Mouse (Mus musculus) left cerebral cortex, postnatal 4 days (tissue): ENCODE results near the gene Copz2. TPM values are rescaled to one million over a fixed set of nuclear protein-coding genes. Genes with fewer than 3 reads are reported as not detected.

ENCODE experiments used
- DNase-seq: peaks from one replicate; pipeline ENCODE4 v3.0.0-alpha.2; 2022
- intact Hi-C: fragments of 180-260 bp; cut with DNase I; formaldehyde crosslinking; loops from one replicate; pipeline ENCODE4 v1.15.1; 2025
- total RNA-seq, 2 experiments: library from RNA; stranded (reverse); gene quantifications; 2 replicates each; pipeline ENCODE4 v1.2.3; 2021

Copz2 gene
- total RNA-seq, 2 experiments from 2014 or later: 4.1 to 5.9 TPM

GRCm38 (mm10) chr11:96861878-96862289 lies 12.2 kb downstream of the Copz2 start:
- peak; percentile 97 for DNase-seq
- intact Hi-C loops: loop anchor here (2.0 to 5.0 kb wide), 2 partner anchors 75 to 583 kb away; partner anchors contain the start of gene Cbx1

GRCm38 (mm10) chr11:96862534-96862933 lies 12.9 kb downstream of the Copz2 start:
- intact Hi-C loops: loop anchor here (5.0 kb wide), 1 partner anchor 75 kb away; the partner anchor contains the start of gene Cbx1
- no peak for DNase-seq

DNA sequence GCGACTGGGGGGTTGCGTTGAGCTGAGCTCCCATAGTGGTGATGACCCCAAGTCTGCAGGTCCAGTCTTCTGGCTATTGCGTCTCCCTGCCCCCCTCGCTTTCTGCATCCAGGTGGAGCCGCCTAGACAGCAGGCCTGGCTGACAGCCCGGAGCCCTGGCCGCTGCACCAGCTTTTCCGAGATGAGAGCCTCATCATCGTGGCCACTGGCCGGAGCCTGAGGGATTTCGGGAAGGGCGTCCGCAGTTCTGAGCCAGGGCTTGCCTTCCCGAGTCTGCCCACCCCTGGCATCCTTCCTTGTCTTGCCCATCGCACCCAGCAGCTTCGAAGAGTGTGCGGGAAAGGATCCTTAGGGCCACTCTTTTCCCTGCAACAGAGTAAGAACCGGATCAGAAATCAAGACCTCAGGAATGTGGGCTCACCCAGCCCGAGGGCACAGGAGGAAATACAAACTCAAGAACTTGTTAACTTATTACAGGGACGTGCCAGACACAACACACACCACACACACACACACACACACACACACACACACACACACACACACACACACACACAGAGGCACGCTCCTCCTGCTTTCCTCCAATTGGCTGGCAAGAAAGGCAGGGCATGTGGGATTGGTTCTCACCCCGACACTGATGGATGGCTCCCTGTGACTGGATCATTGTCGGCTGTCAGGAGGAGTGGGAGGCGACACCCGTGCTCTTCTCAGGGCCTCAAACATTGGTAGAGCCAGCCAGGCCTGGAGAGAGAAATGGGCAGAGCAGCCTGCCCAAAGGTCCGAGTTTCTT lies 13.7 kb downstream of the Copz2 start:
- intact Hi-C loops: loop anchor here (5.0 kb wide), 1 partner anchor 76 kb away; the partner anchor contains the start of gene Cbx1
- peak; percentile 81 for DNase-seq

GRCm38 (mm10) chr11:96867149-96867548 lies 17.5 kb downstream of the Copz2 start:
- intact Hi-C loops: loop anchor here (5.0 kb wide), 1 partner anchor 40 kb away; no protein-coding TSS in a partner anchor
- peak; percentile 77 for DNase-seq

- intact Hi-C loops: no loop called here
- no peak for DNase-seq
Observed at GRCm38 (mm10) chr11:96872441-96873379, 23.0 kb downstream of the Copz2 start.

DNA sequence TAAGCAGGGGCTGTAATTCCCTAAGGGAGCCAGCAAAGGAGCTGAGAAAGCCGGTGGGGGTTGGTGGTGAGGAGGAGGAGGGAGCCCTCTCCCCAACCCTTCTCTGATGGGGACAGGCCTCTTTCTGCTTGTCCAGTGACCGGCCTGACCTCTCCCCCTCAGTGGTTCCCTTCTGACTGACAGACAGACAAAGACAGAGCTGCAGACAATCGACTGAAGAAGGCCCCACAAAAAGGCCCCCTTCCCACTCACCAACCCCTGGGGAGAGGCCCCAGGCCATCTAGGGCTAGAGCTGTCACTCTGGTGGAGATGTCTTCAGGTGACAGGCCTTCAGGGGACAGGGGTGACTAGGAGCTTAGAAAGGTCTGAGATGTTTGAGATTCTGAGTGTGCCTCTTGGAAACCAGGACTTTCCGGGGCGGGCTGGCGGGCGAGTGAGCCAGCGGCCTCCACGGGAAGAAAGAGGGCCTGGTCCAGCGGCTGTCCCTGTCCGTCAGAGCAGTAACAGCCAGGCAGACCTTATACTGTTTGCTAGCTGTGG lies 24.0 kb downstream of the Copz2 start:
- intact Hi-C loops: no loop called here
- DNase-seq: peak; percentile 33

DNA sequence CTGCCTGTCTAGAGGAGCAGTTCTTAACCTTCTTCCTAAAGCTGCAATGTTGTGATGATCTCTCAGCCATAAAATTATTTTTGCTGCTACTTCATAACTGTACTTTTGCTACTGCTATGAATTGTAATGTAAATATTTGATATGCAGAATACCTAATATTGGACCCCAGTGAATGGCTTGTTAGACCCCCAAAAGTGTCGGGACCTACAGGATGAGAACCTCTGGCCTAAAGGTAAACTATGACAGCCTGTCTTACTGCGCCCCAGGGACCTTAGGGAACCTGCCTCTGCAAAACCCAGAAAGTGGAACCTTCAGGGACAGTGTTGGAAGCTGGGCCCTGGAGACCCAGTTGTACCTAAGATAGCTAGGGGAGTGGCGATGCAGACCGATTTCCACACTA lies 25.6 kb downstream of the Copz2 start:
- DNase-seq: no peak
- intact Hi-C loops: no loop called here

- intact Hi-C loops: no loop called here
- DNase-seq: peak; percentile 94
Observed at GRCm38 (mm10) chr11:96875745-96876144, 26.1 kb downstream of the Copz2 start.

GRCm38 (mm10) chr11:96876300-96877040 lies 26.8 kb downstream of the Copz2 start:
- peak; percentile 35 for DNase-seq
- intact Hi-C loops: no loop called here

DNA sequence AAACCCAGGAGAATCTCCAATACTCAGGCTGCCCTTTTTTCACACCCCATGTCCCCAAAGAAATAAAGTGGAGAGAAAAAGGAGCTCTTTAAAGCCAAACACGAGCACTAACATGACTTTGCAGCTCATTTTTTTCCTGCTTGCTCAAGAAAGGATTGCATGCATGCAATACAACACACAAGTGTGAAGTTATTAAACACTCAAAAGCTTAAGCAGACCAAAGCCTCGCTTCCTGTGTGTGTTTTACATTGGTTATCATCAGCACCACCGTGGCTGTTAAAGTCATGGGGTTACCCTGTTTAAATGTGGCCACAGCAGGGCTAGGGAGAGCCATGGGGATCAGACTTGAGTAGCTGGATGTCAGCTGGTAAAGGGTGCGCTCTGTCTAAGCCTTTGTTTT lies 27.4 kb downstream of the Copz2 start:
- intact Hi-C loops: no loop called here

GRCm38 (mm10) chr11:96878715-96879114 lies 29.0 kb downstream of the Copz2 start:
- intact Hi-C loops: no loop called here
- DNase-seq: no peak

More for the DNA sequence above, 27.4 kb downstream of the Copz2 start:
- DNase-seq: no peak

- DNase-seq: no peak
- intact Hi-C loops: no loop called here
Observed at GRCm38 (mm10) chr11:96879359-96879758, 29.7 kb downstream of the Copz2 start.

- DNase-seq: no peak
- intact Hi-C loops: no loop called here
Observed at GRCm38 (mm10) chr11:96880296-96880695, 30.6 kb downstream of the Copz2 start.

DNA sequence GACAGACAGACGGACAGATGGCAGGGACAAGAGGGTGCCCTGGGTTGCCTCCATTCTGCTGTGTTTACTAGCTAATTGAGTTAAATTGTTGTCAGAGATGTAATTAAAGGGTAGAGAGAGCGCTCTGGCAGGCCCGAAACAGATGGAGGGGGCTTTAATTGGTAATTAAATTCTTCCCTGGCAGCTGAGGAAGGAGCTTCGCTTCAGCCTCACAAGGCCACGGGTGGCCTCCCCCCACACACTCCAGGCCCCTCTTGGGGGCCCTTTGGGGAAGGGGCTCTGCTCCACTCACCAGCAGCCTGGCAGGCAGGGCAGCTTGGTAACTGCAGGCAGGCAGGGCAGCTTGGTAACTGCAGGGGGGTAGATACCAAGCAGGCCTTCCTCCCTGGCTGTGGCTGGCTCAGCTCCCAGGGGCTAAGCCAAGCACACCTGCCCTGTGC lies 36.3 kb downstream of the Copz2 start:
- intact Hi-C loops: no loop called here
- peak; percentile 70 for DNase-seq

DNA sequence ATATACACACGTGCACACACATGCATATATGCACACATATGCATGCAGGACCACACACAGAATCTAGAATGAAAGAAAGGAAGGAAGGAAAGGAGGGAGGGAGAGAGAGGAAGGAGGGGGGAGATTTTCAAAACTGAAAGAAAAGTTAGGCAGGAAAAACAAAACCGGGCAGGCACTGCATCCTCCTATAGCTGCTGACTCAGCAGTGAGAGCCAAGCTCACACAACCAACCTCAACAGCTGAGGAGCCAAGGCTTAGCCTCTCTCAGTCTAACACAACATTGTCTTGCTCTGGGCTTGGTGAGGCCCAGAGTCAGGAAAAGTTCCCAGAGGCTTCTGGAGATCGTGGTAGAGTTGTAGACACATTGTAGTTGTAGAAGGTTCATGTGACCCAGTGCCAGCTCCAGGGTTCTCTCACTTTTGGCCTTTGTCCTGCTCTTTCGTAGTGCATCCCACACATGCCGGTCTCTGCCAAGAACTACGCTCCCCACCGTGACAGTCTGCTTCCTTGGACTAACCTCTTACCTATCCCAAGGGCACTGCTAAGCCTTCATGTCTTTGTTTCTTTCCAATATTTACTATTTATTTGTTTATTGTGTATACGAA lies 37.4 kb downstream of the Copz2 start:
- intact Hi-C loops: no loop called here
- DNase-seq: peak; percentile 56

- intact Hi-C loops: no loop called here
- no peak for DNase-seq
Observed at GRCm38 (mm10) chr11:96891784-96892527, 42.3 kb downstream of the Copz2 start.

DNA sequence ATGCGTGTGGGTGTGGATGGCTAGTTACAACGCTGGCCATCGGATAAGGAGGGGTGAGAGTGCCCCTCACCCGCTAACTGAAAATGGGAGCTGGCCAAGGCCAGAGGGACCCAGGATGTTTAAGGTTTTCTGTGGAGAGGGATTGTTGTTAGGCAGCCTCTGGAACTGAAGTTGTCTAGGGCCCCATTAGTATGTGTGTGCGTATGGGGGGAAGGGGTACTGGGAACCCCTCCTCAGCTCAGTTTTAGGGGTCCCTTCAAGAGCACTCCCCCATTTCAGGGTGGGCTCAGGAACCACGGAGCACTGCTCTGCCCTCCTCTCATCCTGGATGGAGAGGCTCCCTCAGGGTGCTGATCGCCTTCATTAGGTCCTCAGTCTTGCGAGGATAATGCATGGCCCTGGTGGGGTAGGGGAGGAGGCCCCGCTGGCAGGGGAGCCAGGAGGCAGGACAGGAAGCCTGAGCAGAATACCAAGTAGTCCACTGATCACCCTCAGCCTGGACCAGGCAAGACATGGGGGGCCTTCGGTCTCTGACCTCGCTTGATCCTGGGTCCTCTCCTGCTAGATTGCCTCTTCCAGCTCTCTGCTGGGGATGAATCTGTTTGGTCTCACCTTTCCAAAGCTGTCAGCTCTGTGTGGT lies 43.7 kb downstream of the Copz2 start:
- intact Hi-C loops: no loop called here
- no peak for DNase-seq

GRCm38 (mm10) chr11:96895886-96896285 lies 46.2 kb downstream of the Copz2 start:
- DNase-seq: no peak
- intact Hi-C loops: no loop called here
